Mouse (Mus musculus): ENCODE measurements at regions not wholly inside any gene's neighbourhood (a gene's known extent, or its start where the extent isn't known, plus 50 kb on each side); places are given as distances from the start of the nearest gene placed in this dataset.

- no peak overlapping the region for H3K27ac ChIP-seq
- H3K27me3 ChIP-seq: no peaks in the 10 kb centered on the region
- ATAC-seq (replicated peaks; ENCODE audit: low FRiP score): no peak
- H3K9ac ChIP-seq: no peak overlapping the region
- H3K4me1 ChIP-seq: no peaks in the 10 kb centered on the region
- no peak overlapping the region for H3K4me2 ChIP-seq
- no peaks in the 10 kb centered on the region for H3K9me3 ChIP-seq (replicated peaks)
- WGBS: 66% methylated on average over 12 of the region's 12 CpGs
- H3K36me3 ChIP-seq: no peaks in the 10 kb centered on the region
- no peak overlapping the region for H3K4me3 ChIP-seq (replicated peaks)
Observed at GRCm38 (mm10) chr10:72393279-72394041, 261.2 kb upstream of the Zwint start.

- H3K4me2 ChIP-seq: no peak overlapping the region
- H3K4me1 ChIP-seq: no peaks in the 10 kb centered on the region
- H3K9me3 ChIP-seq (replicated peaks): no peaks in the 10 kb centered on the region
- H3K36me3 ChIP-seq: no peaks in the 10 kb centered on the region
- no peak for ATAC-seq (replicated peaks; ENCODE audit: low FRiP score)
- H3K4me3 ChIP-seq (replicated peaks): no peak overlapping the region
- no peaks in the 10 kb centered on the region for H3K27me3 ChIP-seq
- no peak overlapping the region for H3K27ac ChIP-seq
- no peak overlapping the region for H3K9ac ChIP-seq
- whole genome bisulfite sequencing: 91% methylated on average over 1 of the region's 1 CpGs
Observed at GRCm38 (mm10) chr10:72394367-72394766, 260.3 kb upstream of the Zwint start.

- 74% methylated on average over 4 of the region's 4 CpGs for WGBS
- no peak overlapping the region for H3K4me2 ChIP-seq
- no peaks in the 10 kb centered on the region for H3K36me3 ChIP-seq
- H3K9ac ChIP-seq: no peak overlapping the region
- H3K4me1 ChIP-seq: no peaks in the 10 kb centered on the region
- ATAC-seq (replicated peaks; ENCODE audit: low FRiP score): no peak
- H3K27ac ChIP-seq: no peak overlapping the region
- no peaks in the 10 kb centered on the region for H3K9me3 ChIP-seq (replicated peaks)
- no peaks in the 10 kb centered on the region for H3K27me3 ChIP-seq
- no peak overlapping the region for H3K4me3 ChIP-seq (replicated peaks)
Observed at GRCm38 (mm10) chr10:72403290-72403689, 251.4 kb upstream of the Zwint start.

- ATAC-seq (replicated peaks; ENCODE audit: low FRiP score): peak; percentile 80
- H3K27me3 ChIP-seq: no peaks in the 10 kb centered on the region
- no peak overlapping the region for H3K4me3 ChIP-seq (replicated peaks)
- H3K4me1 ChIP-seq: no peaks in the 10 kb centered on the region
- WGBS: 35% methylated on average over 3 of the region's 3 CpGs
- no peaks in the 10 kb centered on the region for H3K36me3 ChIP-seq
- no peaks in the 10 kb centered on the region for H3K9me3 ChIP-seq (replicated peaks)
- no peak overlapping the region for H3K9ac ChIP-seq
- H3K4me2 ChIP-seq: no peak overlapping the region
- H3K27ac ChIP-seq: no peak overlapping the region
Observed at GRCm38 (mm10) chr10:72410305-72410704, 244.3 kb upstream of the Zwint start.

GRCm38 (mm10) chr10:72411670-72412069 lies 243.0 kb upstream of the Zwint start:
- ATAC-seq (replicated peaks; ENCODE audit: low FRiP score): no peak
- no peak overlapping the region for H3K27ac ChIP-seq
- H3K4me2 ChIP-seq: no peak overlapping the region
- no peak overlapping the region for H3K9ac ChIP-seq
- no peak overlapping the region for H3K4me3 ChIP-seq (replicated peaks)
- no peaks in the 10 kb centered on the region for H3K4me1 ChIP-seq
- H3K27me3 ChIP-seq: no peaks in the 10 kb centered on the region
- 86% methylated on average over 6 of the region's 6 CpGs for whole genome bisulfite sequencing
- no peaks in the 10 kb centered on the region for H3K36me3 ChIP-seq
- no peaks in the 10 kb centered on the region for H3K9me3 ChIP-seq (replicated peaks)

GRCm38 (mm10) chr10:72454629-72455028 lies 200.0 kb upstream of the Zwint start:
- no peaks in the 10 kb centered on the region for H3K36me3 ChIP-seq
- no peaks in the 10 kb centered on the region for H3K4me1 ChIP-seq
- no peak overlapping the region for H3K9ac ChIP-seq
- H3K27ac ChIP-seq: no peak overlapping the region
- no peak overlapping the region for H3K4me2 ChIP-seq
- ATAC-seq (replicated peaks; ENCODE audit: low FRiP score): no peak
- 94% methylated on average over 4 of the region's 4 CpGs for WGBS
- H3K27me3 ChIP-seq: no peaks in the 10 kb centered on the region
- no peak overlapping the region for H3K4me3 ChIP-seq (replicated peaks)
- H3K9me3 ChIP-seq (replicated peaks): no peaks in the 10 kb centered on the region

GRCm38 (mm10) chr10:72484315-72484714 lies 170.3 kb upstream of the Zwint start:
- Histone ChIP-seq H3K36me3 (no peaks in the 10 kb centered on the region), H3K9me3 (replicated peaks) (no peaks in the 10 kb centered on the region), H3K27ac (no peak overlapping the region), H3K9ac (no peak overlapping the region), H3K27me3 (no peaks in the 10 kb centered on the region), H3K4me1 (no peaks in the 10 kb centered on the region), H3K4me3 (replicated peaks) (no peak overlapping the region), H3K4me2 (no peak overlapping the region)
- ATAC-seq (replicated peaks; ENCODE audit: low FRiP score): no peak
- 62% methylated on average over 3 of the region's 3 CpGs for WGBS

- no peaks in the 10 kb centered on the region for H3K4me1 ChIP-seq
- no peak for ATAC-seq (replicated peaks; ENCODE audit: low FRiP score)
- H3K27ac ChIP-seq: no peak overlapping the region
- no peaks in the 10 kb centered on the region for H3K9me3 ChIP-seq (replicated peaks)
- H3K27me3 ChIP-seq: no peaks in the 10 kb centered on the region
- no peak overlapping the region for H3K4me3 ChIP-seq (replicated peaks)
- no peaks in the 10 kb centered on the region for H3K36me3 ChIP-seq
- H3K4me2 ChIP-seq: no peak overlapping the region
- 52% methylated on average over 3 of the region's 3 CpGs for WGBS
- no peak overlapping the region for H3K9ac ChIP-seq
Observed at GRCm38 (mm10) chr10:72532431-72532830, 122.2 kb upstream of the Zwint start.

GRCm38 (mm10) chr10:72533427-72533826 lies 121.2 kb upstream of the Zwint start:
- 93% methylated on average over 3 of the region's 3 CpGs for WGBS
- ATAC-seq (replicated peaks; ENCODE audit: low FRiP score): no peak
- no peak overlapping the region for H3K4me3 ChIP-seq (replicated peaks)

GRCm38 (mm10) chr10:72533859-72534258 lies 120.8 kb upstream of the Zwint start:
- Histone ChIP-seq H3K27ac (no peak overlapping the region), H3K4me2 (no peak overlapping the region), H3K4me1 (no peaks in the 10 kb centered on the region), H3K9me3 (replicated peaks) (no peaks in the 10 kb centered on the region), H3K4me3 (replicated peaks) (no peak overlapping the region), H3K36me3 (no peaks in the 10 kb centered on the region), H3K27me3 (no peaks in the 10 kb centered on the region), H3K9ac (no peak overlapping the region)
- no peak for ATAC-seq (replicated peaks; ENCODE audit: low FRiP score)
- WGBS: 90% methylated on average over 4 of the region's 4 CpGs

More at GRCm38 (mm10) chr10:72533427-72533826, 121.2 kb upstream of the Zwint start:
- Histone ChIP-seq H3K27me3 (no peaks in the 10 kb centered on the region), H3K4me2 (no peak overlapping the region), H3K4me1 (no peaks in the 10 kb centered on the region), H3K27ac (no peak overlapping the region), H3K9me3 (replicated peaks) (no peaks in the 10 kb centered on the region), H3K36me3 (no peaks in the 10 kb centered on the region), H3K9ac (no peak overlapping the region)

GRCm38 (mm10) chr10:72549564-72549963 lies 105.1 kb upstream of the Zwint start:
- Histone ChIP-seq H3K27ac (no peak overlapping the region), H3K4me1 (no peaks in the 10 kb centered on the region), H3K4me2 (no peak overlapping the region), H3K27me3 (no peaks in the 10 kb centered on the region), H3K9me3 (replicated peaks) (no peaks in the 10 kb centered on the region), H3K9ac (no peak overlapping the region), H3K4me3 (replicated peaks) (no peak overlapping the region), H3K36me3 (no peaks in the 10 kb centered on the region)
- 91% methylated on average over 1 of the region's 1 CpGs for WGBS
- no peak for ATAC-seq (replicated peaks; ENCODE audit: low FRiP score)

- no peak overlapping the region for H3K4me2 ChIP-seq
- no peak overlapping the region for H3K9ac ChIP-seq
- no peaks in the 10 kb centered on the region for H3K9me3 ChIP-seq (replicated peaks)
- H3K27ac ChIP-seq: no peak overlapping the region
- H3K4me3 ChIP-seq (replicated peaks): no peak overlapping the region
- H3K27me3 ChIP-seq: no peaks in the 10 kb centered on the region
- 80% methylated on average over 7 of the region's 7 CpGs for WGBS
- no peak for ATAC-seq (replicated peaks; ENCODE audit: low FRiP score)
- H3K4me1 ChIP-seq: no peaks in the 10 kb centered on the region
- H3K36me3 ChIP-seq: no peaks in the 10 kb centered on the region
Observed at GRCm38 (mm10) chr10:72551561-72551960, 103.1 kb upstream of the Zwint start.

All from kidney, embryonic 15.5 days (tissue).